23 mouse cellular contexts compared by ENCODE assay signal in the genomic region with DNA sequence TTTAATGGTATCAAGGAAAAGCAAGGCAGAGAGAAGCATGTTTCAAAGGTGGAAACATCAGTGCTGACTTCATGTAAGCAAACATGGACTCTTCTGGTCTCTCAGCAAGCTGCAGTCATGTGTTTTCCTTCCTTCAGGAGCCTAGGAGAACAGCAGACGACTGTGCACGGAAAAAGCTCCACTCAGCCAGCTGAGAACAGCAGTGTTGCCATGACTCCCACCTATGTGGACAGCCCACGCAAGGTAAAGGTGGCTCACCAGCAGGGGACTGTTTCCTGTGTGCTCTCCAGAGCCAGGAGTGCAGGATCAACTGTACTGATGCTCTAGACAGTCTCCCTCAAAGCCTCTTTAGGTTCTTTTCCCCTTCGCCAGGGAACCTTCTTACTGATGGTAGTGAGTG.
DNase-seq lines count a peak whose midpoint lies in the region; ATAC-seq lines count a peak whose summit lies in the region.
"Had no signal": no experiment of that assay in that cellular context is flagged by ENCODE, and none has a peak within 500 bp of the region (broad histone marks: within the 10 kb centered on the region; RNA-seq: fewer than 3 reads in every experiment).

No protein-coding gene starts in this region.

- no peak overlapping the region for H3K27ac ChIP-seq in kidney, embryonic 15.5 days
- H3K27ac ChIP-seq: embryonic facial prominence, embryonic 10.5 days; embryonic facial prominence, embryonic 12.5 days; forebrain, embryonic 13.5 days; forebrain, embryonic 15.5 days had no signal

- H3K27me3 ChIP-seq in kidney, embryonic 15.5 days, result no peaks in the 10 kb centered on the region
- H3K27me3 ChIP-seq: CH12.LX; embryonic facial prominence, embryonic 12.5 days; forebrain, embryonic 13.5 days; forebrain, embryonic 15.5 days had no signal

- H3K4me3 ChIP-seq in kidney, embryonic 15.5 days (replicated peaks), result no peak overlapping the region
- H3K4me3 ChIP-seq: embryonic facial prominence, embryonic 10.5 days; embryonic facial prominence, embryonic 12.5 days; forebrain, embryonic 13.5 days; forebrain, embryonic 15.5 days had no signal

- 86% methylated on average over 4 of the region's 4 CpGs for WGBS in kidney, embryonic 15.5 days

- intact Hi-C loops in heart, postnatal 36 days (cut with DNase I), result no loop called here

- no peaks in the 10 kb centered on the region for H3K9me3 ChIP-seq in kidney, embryonic 15.5 days (replicated peaks)
- H3K9me3 ChIP-seq: embryonic facial prominence, embryonic 10.5 days; embryonic facial prominence, embryonic 12.5 days; forebrain, embryonic 13.5 days; forebrain, embryonic 15.5 days had no signal

- no peak overlapping the region for H3K9ac ChIP-seq in kidney, embryonic 15.5 days
- H3K9ac ChIP-seq: embryonic facial prominence, embryonic 12.5 days; forebrain, embryonic 13.5 days; forebrain, embryonic 15.5 days; forebrain, postnatal 0 days had no signal

- 0 out of 2 replicates have a peak, but pooled peaks have one; percentile 20 for ATAC-seq in frontal cortex, adult (ENCODE audit: low TSS enrichment)
- ATAC-seq in kidney, embryonic 15.5 days (replicated peaks; ENCODE audit: low FRiP score), result no peak
- ATAC-seq: activated CD4-positive, CD25-positive, alpha-beta regulatory T cell, adult 4 months; CD4-positive, CD25-positive, alpha-beta regulatory T cell, adult 4 months; forebrain, embryonic 13.5 days; forebrain, embryonic 15.5 days; forebrain, postnatal 0 days had no signal

- peaks cover 75% of the 10 kb centered on the region for H3K36me3 ChIP-seq in kidney, embryonic 15.5 days

- H3K4me1 ChIP-seq in kidney, embryonic 15.5 days, result no peaks in the 10 kb centered on the region
- H3K4me1 ChIP-seq: embryonic facial prominence, embryonic 10.5 days; embryonic facial prominence, embryonic 12.5 days; forebrain, embryonic 13.5 days; forebrain, embryonic 15.5 days had no signal

- no peak overlapping the region for H3K4me2 ChIP-seq in kidney, embryonic 15.5 days
- H3K4me2 ChIP-seq: embryonic facial prominence, embryonic 12.5 days; forebrain, embryonic 13.5 days; forebrain, embryonic 15.5 days had no signal

- no peak for DNase-seq in frontal cortex, postnatal 14 days (ENCODE audit: low spot score in 2 of 2)
- DNase-seq in ES-CJ7 (ENCODE audit: low read depth, low spot score) (peak; percentile 26), WW6 (ENCODE audit: low read depth, low spot score) (peak; percentile 13)
- peak; percentile 62 for DNase-seq in brain, adult 2 months (ENCODE audit: low read depth, low spot score)
- DNase-seq in heart, postnatal 36 days, result no peak
- DNase-seq: adrenal gland, adult 8-10 months; adrenal gland, postnatal 14 days; B cell, adult 2 months; cerebellum, adult 11-12 months; cerebellum, adult 2 months; cerebellum, adult 9-10 months; cerebellum, postnatal 10 days; cerebellum, postnatal 25 days; forebrain, postnatal 0 days had no signal

Comparison
In these comparisons a context has a peak if more than half of its experiments do, and no peak if none do; other contexts are left out.
1. DNase-seq: peak in ES-CJ7 (single experiment), WW6 (single experiment) and brain, adult 2 months (single experiment); none in frontal cortex, postnatal 14 days (0 of 2) and heart, postnatal 36 days (0 of 2).